Mouse (Mus musculus) retina, postnatal 1 day (tissue): ENCODE results near the gene Tlr7.
A peak's percentile ranks its signal among the peaks of the same experiment; 100 is the strongest.
"Not testable (repeated sequence)": the region's sequence is repeated elsewhere in the genome, so short reads cannot be mapped to it uniquely, and the experiment has no call there.

ENCODE experiments used
- DNase-seq: peaks from one replicate; pipeline ENCODE4 v3.0.0-alpha.2; 2012

Gene Tlr7

DNA sequence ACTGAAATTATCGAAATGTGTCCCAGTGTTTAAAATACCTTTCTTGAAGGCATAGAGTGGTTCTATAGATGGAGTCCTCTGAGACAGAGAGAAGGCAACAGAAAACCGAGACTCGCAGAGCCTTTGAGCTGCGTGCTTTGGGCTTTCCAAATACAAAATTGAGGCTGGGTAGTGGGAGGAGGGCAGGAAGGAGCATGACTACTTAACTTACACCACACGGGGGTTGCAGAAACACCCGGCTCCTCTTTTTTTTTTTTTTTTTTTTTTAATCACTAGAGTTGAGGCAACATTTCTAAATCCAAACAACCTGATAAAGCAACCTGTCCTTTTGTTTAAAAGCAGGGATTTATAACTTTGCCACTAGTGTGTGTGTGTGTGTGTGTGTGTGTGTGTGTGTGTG, at the start of gene Tlr7:
TSS of gene Tlr7 (minus strand) at position 160 of the 400 bp plus-strand sequence.
- no peak for DNase-seq

DNA sequence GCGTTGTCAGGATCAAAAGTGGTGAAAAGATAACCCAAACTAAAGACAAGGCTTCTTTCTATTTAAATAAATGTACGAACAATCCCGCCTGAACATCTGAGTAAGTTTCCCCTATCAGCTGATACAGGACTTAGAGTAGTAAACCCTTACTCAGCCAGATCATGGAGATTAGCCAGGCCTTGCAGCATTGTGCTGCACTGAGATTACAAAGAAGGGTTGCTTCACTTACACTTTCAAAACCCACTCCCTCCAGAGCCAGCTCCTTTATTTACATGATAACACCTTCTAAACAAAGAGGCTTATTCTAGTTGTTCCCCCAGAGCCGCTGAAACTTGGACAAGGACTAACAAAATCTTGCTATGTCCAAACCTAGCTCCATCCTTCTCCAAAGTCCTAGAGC, 49.7 kb upstream of the Tlr7 start:
- DNase-seq = no peak

DNA sequence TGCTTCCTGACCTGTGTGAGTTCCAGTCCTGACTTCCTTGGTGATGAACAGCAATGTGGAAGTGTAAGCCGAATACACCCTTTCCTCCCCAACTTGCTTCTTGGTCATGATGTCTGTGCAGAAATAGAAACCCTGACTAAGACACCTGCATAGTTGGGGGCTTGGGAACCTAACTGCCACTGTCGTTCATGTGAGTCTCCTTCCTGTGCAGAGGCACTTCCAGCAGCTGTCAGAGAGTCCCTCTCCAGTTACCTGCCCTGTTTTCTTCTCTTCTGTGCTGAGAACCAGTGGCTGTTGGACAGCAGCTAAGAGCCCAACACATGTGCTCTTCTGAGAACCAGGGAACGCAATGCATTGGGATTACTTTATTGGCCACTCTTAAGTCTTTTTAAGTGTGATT, 30.9 kb upstream of the Tlr7 start:
- DNase-seq = not testable (repeated sequence)

DNA sequence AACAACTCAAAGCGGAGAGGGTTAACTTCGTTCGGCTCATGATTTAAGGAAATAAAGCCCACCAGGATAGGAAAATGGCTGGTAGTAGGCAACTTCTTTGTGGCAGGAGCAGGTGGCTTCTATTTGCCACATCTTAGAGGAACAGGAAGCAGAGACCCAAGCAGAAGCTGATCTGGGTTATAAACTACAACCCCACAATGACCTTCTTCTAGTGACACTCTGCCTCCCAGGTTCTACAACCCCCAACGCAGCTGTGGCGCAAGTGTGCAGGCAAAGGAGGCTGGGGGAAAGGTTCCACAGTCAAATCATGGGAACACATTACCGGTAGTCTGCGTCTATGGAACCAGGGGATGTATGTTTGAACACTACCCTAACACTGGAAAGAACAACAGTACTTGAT, 29.3 kb upstream of the Tlr7 start:
- no peak for DNase-seq

DNA sequence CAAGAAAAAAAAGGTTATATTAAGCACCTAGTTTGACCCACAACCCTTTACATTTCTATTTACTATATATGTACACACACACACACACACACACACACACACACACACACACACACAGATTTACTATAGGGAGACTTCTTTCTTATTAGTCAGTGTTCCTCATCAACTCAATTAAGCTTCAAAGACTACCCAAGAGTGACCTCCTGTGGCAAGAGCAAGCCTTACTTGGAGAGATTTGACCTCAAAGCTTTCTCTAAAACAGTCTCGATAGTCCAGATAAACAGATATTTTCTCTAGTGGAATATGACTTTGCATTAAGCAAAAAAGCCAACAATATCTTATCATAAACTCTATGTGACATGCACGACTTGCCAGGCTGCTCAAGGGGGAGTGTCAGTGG, 27.1 kb upstream of the Tlr7 start:
- DNase-seq = peak; percentile 2

DNA sequence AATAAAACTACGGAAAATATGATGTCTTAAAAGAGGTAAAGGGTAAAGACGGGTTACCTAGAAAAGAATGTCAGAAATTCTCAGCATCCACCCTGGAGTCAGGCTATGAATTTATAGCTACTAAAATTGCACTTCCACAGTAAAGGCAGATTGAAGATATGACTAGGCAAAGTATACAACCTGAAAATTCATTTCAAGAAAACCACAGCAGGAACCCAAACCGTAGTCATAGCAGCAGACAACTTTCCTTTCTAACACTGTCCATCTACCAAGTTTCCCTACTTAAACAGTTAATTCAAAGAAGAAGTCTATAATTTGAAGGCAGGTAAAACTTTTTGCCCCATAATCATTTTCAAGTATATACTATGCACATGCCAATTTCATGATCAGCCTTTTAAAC, 25.6 kb upstream of the Tlr7 start:
- no peak for DNase-seq

DNA sequence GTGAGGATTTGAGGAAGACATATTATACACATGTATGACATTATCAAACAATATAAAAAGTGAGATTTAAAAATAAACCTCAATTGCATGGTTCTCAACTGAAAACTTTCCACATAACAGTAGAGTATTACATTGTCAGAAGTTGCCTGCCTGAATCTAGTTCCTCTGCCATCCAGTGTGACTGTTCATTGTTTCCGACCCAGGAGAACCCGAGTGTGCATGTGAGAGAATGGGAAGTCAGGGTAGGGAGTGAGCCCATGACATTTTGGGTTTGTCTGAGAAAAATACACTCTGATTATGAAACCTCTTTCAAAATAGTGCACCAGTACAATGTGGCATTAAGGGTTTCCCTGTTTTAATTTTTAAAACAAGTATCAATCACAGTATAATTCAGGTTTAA, 23.3 kb upstream of the Tlr7 start:
- no peak for DNase-seq

DNA sequence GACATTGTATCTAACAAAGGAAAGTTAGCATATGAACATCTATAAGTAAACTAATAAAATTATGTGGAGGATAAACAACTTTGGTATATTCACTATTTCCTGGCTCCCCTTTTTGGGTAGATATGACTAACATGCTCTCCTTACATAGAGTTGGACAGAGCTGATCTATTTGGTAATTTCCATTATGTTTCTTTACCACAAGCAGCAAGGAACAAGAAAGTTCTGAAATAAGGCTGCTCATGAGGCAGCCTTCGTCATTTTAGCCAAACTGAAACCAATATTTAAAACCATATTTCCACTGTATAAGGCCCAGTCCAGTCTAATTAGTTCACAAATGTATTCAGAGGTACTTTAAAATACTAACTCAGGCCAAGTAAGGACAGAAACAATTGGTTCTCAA, 16.1 kb upstream of the Tlr7 start:
- no peak for DNase-seq

DNA sequence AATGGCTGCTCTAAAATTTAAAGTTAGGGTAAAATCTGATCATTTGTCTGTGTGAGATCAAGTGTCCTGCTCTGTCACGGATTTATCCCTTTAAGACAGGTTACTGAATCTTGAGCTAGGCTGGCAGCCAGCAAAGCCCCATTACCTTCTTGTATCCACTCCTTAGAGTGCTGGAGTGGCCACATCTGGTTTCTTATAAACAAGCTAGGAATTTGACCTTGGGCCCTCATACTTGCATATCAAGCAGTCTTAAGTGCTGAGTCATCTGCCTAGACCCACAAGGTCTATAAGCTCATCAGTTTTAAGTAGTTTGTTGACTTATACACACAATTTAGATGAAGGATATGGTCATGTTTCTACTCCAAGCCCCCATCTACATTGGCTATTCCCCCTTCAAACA, 14.0 kb upstream of the Tlr7 start:
- DNase-seq = no peak

DNA sequence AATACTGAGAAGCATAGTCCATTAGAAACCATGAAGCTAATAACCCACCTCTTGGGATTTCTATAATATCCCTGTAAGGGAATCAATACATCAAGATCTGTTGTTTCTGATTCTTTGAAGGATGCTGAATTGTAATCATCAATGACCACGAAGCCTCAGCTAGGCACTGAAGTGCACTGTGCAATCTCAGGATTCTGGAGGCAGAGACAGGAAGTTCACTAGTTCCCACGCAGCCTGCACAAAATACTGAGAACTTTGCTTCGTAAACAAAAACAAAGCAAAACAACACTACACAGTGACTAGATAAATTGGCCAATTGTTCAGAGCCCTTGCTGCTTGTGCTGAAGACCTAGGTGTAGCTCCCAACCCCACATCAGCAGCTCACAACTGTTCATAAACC, 11.5 kb upstream of the Tlr7 start:
- no peak for DNase-seq

DNA sequence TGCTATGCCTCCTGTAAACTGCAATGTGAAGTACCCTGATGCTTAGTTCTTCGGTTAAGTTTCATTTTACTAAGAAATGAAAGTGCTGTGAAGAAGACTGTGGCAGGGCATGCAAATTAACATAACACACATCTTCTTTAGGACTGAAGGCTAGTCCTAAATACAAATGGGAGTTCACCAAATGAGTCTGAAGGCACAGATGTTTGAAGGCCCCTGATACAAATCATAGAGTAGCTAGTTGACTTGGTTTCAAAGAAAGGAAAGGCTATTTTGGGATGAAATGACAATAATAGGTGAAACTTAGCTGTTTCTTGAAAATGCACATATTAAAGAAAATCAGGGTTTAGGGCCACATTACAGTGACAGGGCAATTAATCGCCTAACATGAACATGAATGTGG, 9.8 kb upstream of the Tlr7 start:
- DNase-seq = no peak

DNA sequence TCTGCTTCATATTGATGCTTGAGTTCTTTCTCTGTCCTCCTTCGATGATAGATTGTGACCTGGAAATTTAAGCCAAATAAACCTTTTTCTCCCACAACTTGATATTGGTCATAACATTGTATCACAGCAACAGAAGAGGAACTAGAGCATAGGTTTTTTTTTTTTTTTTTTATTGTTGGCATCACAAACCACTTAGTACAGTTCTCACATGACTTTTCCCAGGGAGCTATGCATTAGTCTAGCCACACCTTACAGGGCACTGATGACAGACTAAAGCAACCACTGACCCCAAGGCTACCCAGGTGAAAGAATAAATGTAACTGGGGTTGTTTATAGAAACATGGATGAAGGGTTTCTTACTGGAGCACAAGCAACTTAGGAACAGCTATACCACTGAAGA, 7.6 kb upstream of the Tlr7 start:
- DNase-seq = no peak

DNA sequence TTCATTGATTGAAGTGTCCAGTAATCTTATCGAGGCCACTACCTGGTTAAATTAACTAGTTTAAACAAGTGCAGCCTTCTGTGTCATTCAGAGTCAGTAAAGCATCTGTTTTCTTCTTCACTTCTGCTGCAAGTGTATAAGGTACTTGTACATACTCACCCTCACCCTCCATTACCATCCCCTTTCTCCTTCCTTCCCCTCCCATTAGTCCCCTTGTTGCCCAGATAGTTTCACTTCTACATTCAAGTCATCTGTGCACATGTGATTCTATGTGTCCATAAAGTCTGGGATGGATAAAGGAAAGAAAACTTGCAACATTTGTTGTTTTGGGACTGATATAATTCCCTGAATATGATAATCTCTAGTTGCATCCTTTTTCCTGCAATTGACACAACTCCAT, 4.2 kb upstream of the Tlr7 start:
- no peak for DNase-seq

DNA sequence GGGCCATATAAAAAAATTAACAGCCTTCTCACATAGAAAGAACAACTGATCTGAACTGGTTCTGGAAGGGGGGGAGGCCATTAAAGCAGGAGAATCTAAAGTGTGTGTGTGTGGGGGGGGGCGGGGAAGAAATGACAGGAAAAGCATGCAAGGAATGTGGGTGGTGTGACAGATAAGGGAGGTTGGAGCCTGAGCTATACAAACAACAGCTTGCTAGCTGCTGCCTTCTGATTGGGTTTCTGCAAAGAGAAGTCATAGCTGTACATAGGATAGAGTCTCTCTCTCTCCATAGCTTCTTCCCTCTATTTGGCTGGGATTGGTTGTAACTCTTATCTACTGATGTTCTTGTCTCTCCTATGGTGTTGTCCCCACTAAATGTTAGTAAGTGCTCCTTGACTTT, 2.2 kb upstream of the Tlr7 start:
- no peak for DNase-seq

DNA sequence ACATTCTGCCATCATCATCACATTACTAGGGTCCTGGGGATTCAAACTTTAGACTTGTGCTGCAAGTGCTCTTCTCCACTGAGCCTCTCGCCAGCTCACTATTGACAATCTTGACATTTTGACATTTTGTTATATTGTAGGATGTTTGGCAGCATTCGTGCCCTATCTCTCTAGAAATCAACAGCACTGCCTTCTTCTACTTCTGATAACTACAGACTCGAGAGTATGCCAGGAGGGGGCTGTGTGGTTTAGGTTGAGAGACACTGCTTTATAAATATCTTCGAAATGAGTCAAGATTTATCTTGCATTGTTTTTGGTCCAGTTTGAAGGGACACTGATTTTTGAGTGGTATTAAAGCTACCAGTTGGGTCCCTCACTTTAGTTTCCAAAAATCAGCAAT, 635 bp upstream of the Tlr7 start:
- no peak for DNase-seq

DNA sequence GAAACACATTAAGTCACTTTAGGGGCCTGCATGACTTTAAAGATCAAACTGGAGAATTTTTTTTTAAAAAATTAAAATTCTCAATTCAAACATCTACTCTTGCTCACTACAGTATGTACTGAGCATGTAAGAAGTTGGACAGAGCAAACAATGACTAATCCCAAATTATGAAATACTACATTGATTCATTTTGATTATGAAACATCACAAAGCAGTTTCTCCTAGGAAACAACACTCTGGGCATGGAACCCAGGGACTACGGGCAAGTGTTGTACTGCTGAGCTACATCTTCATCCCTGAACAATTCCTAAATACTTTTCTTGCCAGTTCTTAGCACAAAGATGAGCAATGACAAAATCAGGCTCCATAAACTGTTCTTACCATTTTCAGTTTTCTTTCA, 738 bp downstream of the Tlr7 start:
- DNase-seq = no peak

DNA sequence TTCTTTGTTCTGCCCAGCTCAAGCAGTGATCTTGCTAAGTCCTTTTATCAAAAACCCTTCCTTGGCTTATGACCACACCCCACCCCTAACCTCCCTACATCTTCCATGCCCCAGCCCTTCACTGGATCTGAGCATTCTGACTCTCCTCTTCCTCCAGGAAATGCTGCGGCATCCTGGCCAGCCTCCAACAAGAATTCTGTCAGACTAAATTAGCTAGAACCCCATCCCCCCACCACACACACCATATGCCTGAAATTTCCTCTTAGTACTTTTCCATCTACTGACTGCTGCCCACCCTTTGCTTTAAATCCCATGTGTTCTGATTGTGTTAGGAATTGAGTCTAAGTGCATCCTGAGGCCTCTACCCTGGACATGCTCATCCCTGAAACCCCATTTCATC, 1.3 kb downstream of the Tlr7 start:
- DNase-seq = no peak

DNA sequence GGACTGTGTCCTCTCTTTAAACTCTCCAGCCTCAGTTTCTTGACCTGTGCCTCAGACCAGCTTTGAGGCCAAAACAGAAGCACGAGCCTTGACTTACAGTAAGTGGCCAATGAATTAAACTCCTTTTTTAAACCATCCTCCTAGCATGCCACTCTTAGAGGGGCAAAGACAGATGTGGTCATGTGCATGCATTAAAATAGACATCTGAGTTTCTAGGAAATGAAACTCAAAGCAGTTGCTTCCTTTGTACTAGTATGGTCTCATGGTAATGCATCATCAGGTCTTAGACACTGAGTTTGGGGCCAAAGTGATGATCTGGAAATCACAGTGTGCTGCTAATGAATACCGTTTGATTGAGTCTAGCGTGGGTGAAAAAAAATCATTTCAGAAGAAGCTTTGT, 1.8 kb downstream of the Tlr7 start:
- no peak for DNase-seq

DNA sequence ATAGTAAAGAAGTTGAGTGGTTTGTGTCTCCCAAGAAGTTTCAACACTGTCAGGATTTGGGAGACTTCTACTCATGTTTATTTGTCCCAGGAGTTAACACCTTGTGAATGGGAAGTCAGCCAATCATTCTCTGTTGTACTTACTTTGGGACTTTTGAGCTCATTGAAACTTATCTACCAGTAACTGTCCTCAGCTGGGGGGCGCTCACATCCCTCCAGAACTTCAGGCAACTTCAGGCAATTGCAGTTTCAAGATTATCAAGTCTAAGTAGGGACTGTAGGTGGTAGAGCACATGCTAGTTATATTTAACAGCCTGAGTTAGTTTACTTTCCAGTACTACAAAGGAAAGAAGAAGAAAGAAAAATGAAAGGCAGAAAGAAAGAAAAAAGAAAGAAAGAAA, 6.6 kb downstream of the Tlr7 start:
- DNase-seq = no peak

DNA sequence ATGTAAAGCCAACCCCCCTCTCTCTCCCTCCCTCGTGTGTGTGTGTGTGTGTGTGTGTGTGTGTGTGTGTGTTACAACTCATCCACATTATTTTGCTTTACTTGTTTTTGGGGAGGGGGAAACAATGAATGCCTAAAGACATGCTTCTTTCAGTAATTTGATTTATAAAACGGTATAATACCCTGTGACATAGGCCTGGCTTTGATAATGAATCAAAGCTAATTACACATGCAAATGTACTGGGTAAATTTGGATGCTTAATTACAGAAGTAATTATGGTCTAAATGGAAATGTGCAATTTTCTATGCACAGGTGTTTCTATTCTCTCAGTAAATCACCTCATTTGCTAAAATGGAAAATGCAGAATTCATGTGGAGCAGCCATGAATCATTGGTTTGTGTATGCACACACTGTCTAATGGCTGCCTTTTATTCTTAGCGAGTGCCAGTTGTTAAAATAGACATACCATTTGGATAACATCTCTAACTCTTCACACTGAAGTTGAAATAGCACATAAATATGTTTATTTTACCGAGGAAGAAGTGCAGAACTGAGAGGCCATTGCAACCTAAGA, 9.0 kb downstream of the Tlr7 start:
- no peak for DNase-seq

DNA sequence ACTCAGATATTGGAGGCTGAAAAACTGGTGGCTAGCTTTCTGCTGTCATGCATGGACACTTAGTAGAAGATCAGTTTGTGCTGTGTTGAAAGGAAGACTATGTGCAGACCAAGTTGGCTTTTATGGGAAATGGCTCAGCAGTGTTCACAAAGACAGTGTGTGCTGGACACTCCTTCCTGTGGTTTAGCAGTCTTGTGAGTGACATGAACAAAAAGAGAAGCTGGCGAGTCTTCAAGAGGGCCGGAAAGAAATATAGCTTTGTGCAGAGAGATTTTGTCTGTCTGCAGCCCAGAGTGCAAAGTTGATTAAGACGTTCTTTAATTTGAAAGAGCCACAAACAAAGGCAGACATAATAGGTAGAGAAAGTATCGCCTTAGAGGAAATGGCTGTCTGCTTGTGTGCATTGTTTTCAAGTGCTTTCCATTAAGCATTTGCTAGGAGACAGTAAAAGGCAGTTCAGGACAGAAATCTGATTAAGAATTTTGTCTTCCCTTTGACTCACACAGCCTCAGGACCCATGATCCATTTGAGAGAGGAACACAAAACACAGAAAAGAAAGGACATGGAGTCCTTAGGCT, 11.4 kb downstream of the Tlr7 start:
- DNase-seq = no peak

DNA sequence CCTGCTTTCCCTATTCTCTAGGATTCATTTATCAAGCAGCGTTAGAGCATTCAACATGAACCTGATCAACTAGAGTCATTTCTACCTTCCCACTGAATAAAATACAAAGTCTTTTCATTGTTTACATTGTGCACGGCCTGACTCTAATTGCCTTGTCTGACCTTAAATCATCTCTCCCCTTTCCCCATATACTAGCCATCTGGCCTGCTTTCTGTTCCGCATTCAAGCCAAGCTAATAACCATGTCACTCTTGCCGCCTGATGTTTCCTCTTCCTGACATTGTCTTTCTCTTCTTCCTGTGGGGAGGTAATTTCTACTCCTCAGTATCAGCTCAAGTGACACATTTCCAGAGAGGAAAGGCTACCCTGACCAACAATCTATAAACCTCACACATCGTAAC, 14.6 kb downstream of the Tlr7 start:
- DNase-seq = peak; percentile 5

DNA sequence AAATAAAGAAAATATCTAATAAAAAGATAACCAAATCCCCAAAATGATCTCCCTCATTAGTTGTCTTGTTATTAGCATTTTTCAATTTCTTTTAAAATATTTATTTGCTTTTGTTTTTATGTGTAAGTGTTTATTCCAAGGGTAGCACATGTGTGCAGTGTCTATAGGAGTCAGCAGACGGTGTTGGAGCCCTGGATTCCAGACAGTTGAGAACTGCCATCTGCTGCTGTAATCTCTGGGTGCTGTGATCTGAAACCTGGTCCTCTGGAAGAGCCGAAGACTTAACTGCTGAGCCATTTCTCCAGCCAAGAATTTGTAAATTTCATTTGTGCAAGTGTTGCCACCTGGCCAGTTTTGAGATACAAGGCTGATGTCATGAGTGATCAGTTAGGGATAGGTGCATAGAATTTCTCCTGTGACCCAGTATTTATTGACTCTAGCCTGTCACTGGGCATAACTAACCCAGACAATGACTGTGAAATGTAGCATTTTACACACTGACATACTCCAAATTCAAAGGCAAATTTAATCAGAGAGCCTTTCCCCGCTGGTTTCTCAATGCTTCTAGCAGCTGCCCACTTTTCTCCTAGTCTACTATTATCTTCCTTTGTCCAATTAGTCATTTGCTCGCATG, 15.1 kb downstream of the Tlr7 start:
- DNase-seq = no peak

DNA sequence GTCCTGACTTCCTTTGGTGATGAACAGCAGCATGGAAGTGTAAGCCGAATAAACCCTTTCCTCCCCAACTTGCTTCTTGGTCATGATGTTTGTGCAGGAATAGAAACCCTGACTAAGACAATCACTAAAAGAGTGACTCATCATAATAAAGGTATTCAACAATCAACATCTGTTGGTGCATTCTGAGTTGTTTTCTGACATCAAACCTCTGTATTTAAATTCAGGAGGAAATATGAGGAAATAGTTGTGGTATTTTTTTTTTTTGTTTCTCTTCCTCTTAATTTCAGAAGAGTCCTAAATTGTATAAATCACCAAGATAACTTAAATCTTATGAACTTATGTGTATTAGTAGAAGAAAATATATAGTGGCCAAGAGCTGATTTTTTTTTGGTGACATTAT, 28.3 kb downstream of the Tlr7 start:
- not testable (repeated sequence) for DNase-seq

DNA sequence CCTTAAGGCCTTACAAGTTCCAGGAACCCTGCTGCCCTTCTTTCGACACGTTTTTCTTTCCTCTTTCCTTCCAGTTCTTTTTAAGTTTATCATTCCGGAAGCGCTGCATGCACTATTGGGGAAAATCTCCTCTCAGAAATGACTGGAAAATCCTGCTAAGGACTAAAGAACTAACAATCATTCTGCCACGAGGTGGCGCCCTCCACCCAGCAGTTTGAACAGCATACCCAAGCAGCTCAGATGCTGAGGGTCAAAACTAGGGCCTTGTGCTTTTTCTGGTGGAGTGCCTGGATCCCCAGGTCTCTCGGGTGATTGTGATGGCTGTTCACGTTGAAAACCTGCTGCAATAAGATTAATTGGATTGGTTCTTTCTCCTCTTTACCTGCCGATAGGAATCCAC, 53.4 kb downstream of the Tlr7 start:
- peak; percentile 71 for DNase-seq
